Mouse (Mus musculus): ENCODE measurements around the gene Rps12-ps3. TPM values are rescaled to one million over a fixed set of nuclear protein-coding genes. Genes with fewer than 3 reads are reported as not detected.

Rps12-ps3 gene
- 100 to 1,000 TPM; 647 to 808 TPM for total RNA-seq (2021)
- long read RNA-seq, experiment 1, transcript Rps12-ps3-201 (1 exons, 494 nt), result major isoform, 38 of 38 reads
- long read RNA-seq, experiment 1, partial matches to known transcripts, result 0 of 38 reads
- long read RNA-seq, experiment 1, other reads (novel, unspliced or antisense), result 0 of 38 reads
- long read RNA-seq, experiment 2, transcript Rps12-ps3-201 (1 exons, 494 nt), result major isoform, 18 of 18 reads
- long read RNA-seq, experiment 2, partial matches to known transcripts, result 0 of 18 reads
- long read RNA-seq, experiment 2, other reads (novel, unspliced or antisense), result 0 of 18 reads

DNA sequence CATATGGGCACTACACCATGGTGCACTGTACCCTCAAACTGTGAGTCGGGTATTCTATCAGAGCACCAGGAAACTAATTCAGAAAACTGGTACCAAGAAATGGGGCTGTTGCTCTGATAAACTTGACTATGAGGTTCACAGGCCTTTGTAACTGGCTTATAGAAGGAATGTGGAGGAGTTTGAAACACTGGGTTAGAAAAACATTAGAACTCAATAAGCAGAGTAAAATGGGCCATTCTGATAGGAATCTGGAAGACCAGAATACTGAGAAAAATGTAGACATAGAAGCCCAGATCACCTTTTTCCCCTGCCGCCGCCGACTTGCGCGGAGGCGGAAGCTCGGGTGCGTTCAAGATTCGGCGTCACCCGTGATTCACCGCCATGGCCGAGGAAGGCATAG lies at the start of gene Rps12-ps3:
TSS of gene Rps12-ps3 (plus strand) at position 301 of the 400 bp plus-strand sequence.
- DNase-seq, result no peak

DNA sequence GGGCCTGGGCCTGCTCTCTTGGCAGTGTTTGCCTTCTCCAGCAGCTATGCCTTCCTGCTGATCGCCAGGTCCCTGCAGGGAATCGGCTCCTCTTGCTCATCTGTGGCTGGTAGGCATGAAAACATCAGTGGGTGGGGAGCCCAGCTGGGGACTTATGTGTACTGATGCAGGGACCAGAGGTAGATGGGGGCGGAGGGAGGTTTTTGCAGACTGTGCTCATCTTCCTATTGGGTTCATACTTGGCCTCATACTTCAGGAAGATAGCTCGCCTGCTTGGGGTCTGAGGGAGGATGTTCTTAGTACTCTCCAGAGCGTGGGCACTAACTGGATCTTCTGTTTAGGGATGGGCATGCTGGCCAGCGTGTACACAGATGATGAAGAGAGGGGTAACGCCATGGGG lies 48.9 kb upstream of the Rps12-ps3 start:
- no peak for DNase-seq

DNA sequence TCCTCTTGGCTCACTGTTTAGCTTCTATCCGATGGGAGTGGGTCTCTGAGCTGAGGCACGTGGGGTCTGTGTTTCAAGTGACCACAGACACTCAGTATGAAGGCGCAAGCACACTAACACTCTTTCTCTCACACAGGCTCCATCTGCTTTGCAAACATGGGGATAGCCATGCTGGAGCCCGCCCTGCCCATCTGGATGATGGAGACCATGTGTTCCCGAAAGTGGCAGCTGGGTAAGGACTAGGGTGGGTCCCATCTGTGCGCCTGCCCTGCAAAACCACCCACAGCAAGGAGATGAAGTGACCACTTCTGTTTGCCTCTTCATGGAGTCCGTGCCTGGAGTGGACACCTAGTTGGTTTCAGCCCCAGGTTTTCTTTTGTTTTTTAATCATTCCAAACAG lies 45.7 kb upstream of the Rps12-ps3 start:
- no peak for DNase-seq

DNA sequence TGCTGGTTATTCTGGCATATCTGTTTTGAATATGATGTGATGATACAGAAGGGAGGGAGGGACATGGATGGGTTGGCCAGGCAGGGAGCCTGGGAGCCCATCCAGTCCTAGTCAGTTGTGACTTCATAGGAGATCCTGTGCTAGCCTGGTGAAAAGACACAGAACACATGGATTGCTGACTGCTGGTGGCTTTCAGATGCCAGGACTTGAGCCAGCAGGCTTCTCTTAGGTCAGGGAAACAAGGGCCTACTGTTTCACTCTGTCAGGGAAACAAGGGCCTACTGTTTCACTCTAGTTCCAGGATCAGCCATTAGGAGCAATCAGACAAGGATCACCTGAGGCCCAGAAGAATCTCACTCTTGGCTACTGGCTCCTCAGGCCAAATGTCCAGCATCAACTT lies 41.2 kb upstream of the Rps12-ps3 start:
- DNase-seq, result no peak

DNA sequence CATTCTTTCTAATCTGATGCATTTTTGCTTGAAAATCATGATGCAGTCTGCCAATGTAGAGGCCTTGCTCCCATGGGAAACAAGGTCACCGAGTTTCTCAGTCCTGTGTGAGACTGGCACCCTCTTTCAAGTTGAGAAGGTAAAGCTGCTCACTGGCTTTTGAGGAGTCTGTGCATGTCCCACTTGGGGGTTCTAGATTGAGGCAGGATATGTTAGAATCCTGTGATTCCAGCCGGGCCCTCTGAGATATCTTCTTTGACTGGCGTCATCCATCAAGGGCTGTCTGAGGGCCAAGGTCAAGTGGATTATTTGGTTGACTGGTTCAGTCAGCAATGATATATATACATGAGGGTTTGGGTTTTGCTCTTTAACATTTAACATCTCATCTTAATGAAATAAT lies 40.1 kb upstream of the Rps12-ps3 start:
- no peak for DNase-seq

DNA sequence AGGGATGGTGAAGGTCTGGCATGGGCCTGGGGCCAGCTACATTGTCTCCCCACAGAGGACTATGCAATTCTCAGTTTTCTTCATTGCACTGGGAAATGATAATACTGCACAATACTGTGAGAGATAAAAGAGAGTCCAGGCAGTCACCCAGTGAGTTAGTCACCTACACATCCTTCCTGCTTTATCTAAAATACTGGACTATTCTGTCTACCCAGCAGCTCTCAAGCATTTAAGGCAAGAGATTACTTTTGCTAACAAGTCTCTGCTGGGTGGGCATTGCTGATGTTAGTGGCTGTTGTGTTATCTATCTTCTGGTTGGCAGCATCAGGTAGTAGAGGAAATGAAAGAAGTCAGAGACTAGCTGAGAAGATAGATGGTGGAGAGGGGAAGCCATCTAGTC lies 33.0 kb upstream of the Rps12-ps3 start:
- DNase-seq, result no peak

DNA sequence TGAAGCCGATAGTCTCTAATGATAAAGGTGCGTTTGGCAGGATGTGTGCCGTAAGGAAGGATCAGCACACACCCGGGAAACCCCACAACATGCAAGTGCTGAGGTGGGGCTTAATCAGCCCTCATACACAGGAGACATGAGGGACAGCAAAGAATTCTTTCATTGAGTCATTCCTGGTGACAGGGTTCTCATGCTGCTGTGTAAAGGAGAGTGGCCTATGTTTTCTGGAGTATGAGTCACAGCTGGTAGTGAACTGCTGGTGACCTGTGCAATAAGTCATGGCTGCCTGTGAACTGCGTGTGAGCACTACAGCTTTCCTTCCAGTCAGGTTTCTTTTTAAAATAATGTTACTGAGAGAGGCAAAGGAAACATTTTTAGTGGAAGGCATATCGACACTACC lies 32.3 kb upstream of the Rps12-ps3 start:
- no peak for DNase-seq

DNA sequence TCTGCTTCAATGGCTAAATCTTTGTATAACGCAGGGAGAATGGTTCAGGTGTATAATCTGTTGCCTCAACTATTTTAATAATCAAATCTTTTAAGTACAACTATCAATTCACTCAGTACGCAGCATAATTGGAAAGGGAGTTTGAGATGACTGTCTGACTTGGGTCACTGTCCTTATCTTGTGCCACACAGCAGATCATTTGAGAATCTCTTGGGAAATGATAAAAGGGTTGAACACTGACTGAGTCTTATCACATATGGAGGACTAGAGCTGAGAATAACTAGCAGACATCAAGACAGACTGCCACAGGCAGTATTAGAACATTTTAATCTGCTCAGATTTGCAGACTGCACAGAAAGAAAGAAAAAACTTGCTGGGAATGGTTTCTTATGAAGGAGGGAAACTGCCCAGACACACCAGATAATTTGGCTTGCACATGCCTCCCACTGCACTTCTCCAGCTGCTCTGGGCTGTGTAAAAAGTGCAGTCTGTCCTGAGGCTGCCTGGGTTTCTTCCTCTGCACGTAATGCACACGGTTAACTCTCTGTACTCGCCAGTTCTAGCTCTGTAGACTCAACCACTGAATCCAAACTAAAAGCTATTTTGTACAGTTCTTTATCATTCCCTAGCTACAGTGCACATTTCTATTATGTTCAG lies 29.8 kb upstream of the Rps12-ps3 start:
- DNase-seq, result no peak

DNA sequence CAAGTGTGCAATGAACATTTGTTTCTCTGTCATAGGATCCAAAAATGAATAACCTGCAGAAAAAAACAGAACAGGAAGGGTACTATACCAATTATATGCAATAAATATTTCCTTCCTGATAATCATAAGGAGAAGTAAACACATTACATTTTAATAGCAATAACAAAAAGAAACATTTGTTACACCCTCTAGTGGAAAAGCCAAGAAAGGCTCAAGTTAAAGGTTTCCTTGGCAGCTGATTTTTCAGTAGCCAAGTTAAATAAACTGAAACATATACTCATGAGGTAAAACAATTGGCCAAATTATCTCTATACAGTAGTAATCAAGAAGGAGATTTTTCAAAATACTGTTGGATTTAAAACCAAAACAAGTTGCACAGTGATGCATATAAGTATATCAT lies 6.8 kb upstream of the Rps12-ps3 start:
- DNase-seq, result no peak

DNA sequence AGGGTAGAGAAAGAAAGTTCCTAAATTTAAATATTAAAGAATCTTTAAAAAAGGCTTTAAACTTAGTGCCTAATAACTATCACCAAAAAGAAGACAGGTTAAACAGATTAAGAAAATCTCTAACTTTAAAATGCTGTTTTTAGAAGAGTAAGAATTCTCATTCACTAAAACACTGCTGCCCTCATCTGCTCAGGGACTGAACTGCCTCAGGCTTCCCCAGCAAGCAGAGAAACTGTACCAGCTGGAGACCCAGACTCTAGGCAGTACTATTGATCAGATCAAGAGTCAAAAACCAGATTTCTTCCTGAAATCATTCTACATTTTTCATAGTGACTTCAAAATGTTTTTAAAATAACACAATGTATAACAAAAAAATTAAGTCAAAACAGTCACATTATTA lies 5.5 kb upstream of the Rps12-ps3 start:
- peak; percentile 44 for DNase-seq

DNA sequence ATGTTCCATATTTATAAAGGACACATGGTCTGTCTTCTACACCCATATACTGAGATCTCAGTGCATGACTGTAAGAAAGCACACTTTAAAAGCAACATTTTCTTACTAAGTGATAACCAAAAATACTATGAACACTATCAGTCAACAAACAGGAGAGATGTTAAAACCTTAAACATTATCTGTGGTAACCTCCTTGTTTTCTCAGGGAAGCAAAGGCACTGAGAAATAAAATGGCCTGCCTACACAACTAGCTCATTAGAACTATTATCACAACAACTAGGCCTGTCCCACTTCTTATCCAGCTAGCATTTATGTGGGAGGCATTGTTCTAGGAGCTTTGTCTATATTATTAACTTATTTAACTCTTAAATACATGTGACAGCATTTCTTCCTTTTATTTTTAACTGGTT lies 8.7 kb downstream of the Rps12-ps3 start:
- no peak for DNase-seq

DNA sequence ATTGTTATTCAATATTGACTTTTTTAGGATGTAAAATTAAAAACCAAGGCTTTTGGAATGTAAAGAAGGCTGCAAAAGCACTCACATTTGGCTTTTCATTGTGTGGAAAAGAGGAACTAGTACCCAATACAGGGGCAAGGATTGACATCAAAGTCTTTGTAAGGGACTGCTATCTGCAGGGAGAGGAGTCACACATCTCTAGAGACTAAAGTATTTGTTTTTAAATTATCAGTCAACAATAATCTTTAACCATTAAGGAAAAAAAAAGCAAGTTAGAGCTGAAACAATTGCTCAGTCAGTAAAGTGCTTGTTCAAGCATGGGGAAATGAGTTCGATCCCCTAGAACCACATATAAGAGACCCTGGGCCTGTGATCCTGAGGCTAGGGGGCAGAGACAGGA lies 14.6 kb downstream of the Rps12-ps3 start:
- no peak for DNase-seq

DNA sequence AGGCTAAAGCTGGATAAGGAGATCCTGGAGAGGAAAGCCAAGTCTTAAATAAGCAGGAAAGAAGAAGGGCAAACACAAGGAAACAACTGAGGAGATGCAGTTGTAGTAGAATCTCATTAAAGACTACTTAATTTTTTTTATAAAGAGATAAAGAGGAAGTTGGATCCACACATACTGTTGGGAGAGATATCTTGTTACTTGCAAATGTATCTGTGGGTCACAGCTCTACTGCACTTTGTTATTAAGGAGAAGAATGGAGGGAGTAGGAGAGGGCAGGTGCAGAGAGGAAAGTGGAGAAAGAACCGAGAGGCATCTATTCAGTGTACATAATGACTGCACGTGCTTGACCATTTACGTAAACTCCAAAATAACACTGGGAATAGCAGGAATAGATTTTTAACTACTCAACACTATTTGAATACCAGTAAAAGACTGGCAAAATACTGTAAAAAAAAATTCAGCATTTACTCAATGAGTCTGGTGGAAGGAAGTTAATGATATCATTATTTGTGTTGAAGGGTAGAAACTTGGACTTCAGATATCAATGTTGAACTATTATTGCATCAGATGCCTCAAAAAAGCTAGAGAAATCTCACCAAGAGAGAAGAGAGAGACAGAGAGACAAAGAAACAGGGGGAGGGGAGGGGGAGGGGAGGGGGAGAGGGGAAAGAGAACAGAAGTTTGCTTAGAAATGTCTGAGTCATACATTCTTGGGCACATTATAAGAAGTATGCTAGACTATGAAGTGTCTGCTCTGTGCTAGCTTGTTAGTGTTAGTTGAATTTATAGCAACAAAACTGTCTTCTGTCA lies 16.0 kb downstream of the Rps12-ps3 start:
- no peak for DNase-seq

DNA sequence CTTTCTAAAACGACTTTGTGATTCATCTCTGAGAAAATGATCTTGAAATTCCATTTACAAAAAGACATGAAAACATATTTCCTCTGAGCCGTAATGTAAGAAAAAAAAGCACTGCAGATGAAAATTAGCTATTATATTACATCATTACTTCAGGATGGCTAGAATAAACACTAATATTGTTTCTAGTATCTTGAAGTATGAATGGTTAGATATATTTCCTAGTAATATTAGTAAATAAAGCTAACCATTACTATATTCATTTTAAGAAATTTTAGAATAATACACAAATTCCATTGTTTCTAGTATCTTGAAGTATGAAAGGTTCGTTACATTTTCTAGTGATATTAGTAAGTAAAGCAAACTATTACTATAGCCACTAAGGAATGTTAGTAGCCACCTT lies 17.8 kb downstream of the Rps12-ps3 start:
- DNase-seq, result no peak

DNA sequence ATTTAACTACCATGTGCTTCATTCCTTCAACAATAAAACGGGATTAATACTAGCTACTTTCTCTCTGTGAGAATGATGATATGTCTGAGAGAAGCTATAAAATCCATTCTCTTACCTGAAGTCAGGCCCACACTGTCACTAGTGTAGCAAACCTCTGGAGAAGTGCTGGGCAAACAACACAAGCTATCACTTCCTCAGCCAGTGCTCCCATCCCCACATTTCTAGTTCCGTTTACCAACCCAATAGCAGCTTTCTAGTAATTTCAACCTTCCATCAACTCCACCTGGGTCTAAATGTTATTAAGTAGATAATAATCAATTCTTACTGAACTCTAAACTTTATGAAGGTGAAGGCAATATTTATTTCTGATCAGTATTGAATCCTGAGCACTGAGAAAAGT lies 20.9 kb downstream of the Rps12-ps3 start:
- DNase-seq, result no peak

DNA sequence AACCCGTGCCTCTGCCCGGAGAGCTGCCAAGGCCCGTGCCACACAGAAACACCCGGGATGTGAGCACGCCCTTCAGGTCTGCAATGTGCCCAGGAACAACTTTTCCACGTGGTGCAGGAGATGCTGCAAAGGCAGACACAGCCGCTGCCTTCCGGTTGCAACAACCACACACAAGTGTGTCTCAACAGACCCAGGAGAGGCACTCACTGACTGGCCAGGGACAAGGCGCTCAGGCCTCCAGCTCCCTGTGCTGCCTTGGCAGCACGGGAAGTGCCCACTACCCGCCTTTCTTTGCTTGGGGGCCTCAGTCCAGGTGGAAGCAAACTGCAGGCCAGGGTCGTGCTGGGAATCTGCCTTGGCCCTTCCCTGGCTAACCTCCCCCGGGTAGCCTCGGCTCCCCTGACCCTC lies 22.2 kb downstream of the Rps12-ps3 start:
- peak; percentile 59 for DNase-seq

DNA sequence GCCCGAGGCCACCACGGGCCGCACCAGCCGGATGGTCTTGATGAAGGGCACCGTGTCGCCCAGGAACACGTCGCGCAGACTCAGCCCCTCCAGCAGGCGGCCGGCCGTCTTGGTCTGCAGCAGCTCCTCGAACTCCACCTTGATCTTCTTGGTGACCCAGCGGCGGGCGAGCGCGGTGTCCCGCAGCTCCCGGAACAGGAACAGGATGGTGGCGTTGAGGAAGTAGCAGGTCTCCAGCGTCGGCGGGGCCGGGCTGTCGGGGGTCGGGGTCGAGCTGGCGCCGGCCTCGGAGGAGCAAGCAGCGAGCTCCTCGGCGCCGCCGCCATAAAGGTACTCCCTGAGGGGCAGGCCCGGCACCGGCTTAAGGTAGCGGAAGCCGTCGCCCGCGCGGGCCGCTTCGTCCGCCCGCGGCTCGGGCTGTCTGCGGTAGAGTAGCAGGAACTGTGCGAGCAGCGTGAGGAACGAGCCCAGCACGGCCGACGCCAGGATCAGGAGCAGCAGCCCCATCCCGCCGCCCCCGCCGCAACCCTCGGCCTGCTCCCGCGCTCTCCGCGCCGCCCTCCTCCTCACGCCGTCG lies 23.1 kb downstream of the Rps12-ps3 start:
- peak; percentile 60 for DNase-seq

DNA sequence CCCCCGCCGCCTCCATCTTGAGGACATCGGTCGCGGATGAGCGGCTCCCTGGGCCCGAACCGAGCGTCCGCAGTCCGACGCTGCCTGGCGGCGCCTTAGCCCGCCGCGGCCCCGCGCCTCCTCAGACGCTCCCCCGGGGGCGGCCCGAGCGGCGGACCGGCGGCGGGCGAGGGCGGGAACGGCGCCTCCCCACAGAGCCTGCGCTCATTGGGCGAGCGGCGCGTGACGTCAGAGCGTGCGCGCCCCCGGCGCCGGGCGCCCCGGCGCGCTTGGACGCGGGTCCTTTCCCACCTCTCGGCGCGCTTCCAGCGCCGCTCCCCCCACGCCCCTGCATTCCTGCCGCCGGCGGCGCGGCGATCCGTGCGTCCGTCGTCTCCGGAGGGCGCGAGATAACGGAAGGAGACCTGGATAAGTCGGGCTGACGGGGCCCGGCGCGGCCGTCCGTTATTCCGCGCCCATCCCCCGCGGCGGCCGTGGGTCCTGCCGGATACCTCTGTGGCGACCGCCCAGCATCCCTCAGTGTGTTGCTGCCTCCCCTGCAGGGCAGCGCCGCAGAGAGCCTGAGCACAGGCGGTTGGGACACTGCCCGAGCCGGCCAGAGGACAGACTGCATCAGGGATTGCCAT lies 23.7 kb downstream of the Rps12-ps3 start, which contains the start of gene Pdzd8:
TSS of gene Pdzd8 (minus strand) at position 123 of the 626 bp plus-strand sequence.
- DNase-seq, result peak; percentile 94

DNA sequence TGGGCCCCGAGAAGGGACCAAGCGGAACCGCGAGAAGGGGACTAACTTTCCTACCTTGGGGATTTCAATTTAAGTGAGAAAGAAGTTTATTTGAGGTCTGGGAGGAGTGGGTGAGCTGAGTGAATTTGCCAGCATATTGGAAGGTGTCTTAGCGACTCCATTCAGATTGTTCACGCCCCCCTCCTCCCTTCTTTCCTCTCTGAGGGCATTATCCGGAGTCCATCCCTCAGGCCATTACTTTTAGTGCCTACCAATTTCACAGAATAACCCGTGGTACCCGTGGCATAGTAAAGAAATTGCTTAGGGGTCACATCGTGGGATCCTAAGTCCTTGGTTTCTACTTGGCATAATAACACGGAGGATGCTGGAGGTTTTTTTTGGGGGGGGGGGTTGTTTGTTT lies 24.2 kb downstream of the Rps12-ps3 start:
- no peak for DNase-seq

DNA sequence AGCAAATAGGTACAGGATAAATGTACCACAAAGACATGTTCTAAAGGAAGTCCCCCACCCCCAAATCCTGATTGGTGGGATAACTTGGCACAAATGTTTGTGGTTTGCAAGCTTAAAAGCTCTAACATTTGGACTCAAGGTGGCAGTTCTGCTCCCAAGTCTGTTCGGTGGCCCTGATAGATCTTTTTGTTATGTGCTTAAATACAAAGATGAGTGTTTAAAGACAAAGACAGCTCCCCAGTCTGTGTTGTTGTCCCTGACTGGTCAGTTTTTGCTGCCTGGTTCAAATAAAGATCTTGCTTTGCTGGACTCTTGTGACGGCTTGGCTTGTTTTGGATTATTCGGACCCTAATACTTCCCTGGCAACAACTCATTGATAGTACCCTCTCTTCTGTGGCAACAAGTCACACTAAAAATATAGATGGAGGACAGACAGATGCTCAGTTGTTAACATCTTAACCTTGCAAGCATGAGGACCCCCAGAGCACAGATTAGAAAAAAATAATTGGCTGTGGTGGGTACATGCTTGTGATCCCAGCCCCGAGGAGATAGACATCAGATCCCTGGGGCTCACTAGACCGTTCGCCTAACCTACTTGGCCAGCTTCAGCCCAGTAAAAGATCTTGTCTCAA lies 27.4 kb downstream of the Rps12-ps3 start:
- no peak for DNase-seq

DNA sequence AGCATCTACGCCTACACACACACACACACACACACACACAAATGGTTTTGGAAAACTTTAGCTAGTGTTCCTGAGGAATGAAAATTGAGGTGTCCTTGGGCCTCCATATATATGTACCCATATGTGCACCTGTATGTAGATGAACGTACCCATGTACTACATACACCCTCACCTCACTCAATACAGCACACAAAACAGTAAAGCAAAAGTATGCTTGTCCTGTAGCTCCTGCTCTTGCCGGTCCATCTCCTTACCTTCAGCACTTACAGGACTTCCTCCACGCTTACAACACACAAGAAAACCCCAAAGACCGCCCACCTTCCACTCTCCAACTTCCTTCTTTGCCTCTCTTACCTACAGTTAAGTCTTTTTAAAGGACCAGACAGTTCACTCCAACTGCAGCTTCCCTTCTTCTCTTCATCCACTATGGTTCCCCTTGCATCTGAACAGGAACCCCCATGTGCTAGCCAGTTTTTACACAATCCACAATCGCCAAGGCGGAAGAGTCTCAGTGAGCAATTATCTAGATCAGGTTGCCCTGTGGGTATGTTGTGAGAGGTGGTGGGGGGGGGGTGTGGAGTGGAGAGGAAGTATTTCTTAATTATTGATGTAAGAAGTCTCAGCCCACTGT lies 28.3 kb downstream of the Rps12-ps3 start:
- no peak for DNase-seq

Data from adrenal gland, postnatal 10 days (tissue).